Mouse (Mus musculus): ENCODE results near the gene Zfp652.

The Zfp652 gene

GRCm38 (mm10) chr11:95768244-95768643 is 55.8 kb downstream of the Zfp652 start:
- DNase-seq (ENCODE audit: low spot score), result no peak

- DNase-seq (ENCODE audit: low spot score), result no peak
Observed at GRCm38 (mm10) chr11:95769208-95769607, 56.7 kb downstream of the Zfp652 start.

- DNase-seq (ENCODE audit: low spot score), result no peak
Observed at GRCm38 (mm10) chr11:95770720-95771364, 58.4 kb downstream of the Zfp652 start.

GRCm38 (mm10) chr11:95771665-95772064 is 59.2 kb downstream of the Zfp652 start:
- DNase-seq (ENCODE audit: low spot score), result no peak

- no peak for DNase-seq (ENCODE audit: low spot score)
Observed at GRCm38 (mm10) chr11:95773264-95773663, 60.8 kb downstream of the Zfp652 start.

GRCm38 (mm10) chr11:95777323-95778297 is 65.1 kb downstream of the Zfp652 start:
- peak; percentile 74 for DNase-seq (ENCODE audit: low spot score)

- no peak for DNase-seq (ENCODE audit: low spot score)
Observed at GRCm38 (mm10) chr11:95778831-95779251, 66.4 kb downstream of the Zfp652 start.

- DNase-seq (ENCODE audit: low spot score), result no peak
Observed at GRCm38 (mm10) chr11:95779366-95779765, 66.9 kb downstream of the Zfp652 start.

GRCm38 (mm10) chr11:95780480-95780879 is 68.0 kb downstream of the Zfp652 start:
- no peak for DNase-seq (ENCODE audit: low spot score)

GRCm38 (mm10) chr11:95781557-95781956 is 69.1 kb downstream of the Zfp652 start:
- no peak for DNase-seq (ENCODE audit: low spot score)

- no peak for DNase-seq (ENCODE audit: low spot score)
Observed at GRCm38 (mm10) chr11:95783457-95783856, 71.0 kb downstream of the Zfp652 start.

- no peak for DNase-seq (ENCODE audit: low spot score)
Observed at GRCm38 (mm10) chr11:95783958-95784357, 71.5 kb downstream of the Zfp652 start.

GRCm38 (mm10) chr11:95785675-95786074 is 73.2 kb downstream of the Zfp652 start:
- no peak for DNase-seq (ENCODE audit: low spot score)

- DNase-seq (ENCODE audit: low spot score), result no peak
Observed at GRCm38 (mm10) chr11:95786511-95786910, 74.0 kb downstream of the Zfp652 start.

- no peak for DNase-seq (ENCODE audit: low spot score)
Observed at GRCm38 (mm10) chr11:95789451-95789891, 77.0 kb downstream of the Zfp652 start.

GRCm38 (mm10) chr11:95791787-95792186 is 79.3 kb downstream of the Zfp652 start:
- DNase-seq (ENCODE audit: low spot score), result no peak

GRCm38 (mm10) chr11:95792950-95793509 is 80.6 kb downstream of the Zfp652 start:
- DNase-seq (ENCODE audit: low spot score), result no peak

GRCm38 (mm10) chr11:95794201-95794600 is 81.7 kb downstream of the Zfp652 start:
- DNase-seq (ENCODE audit: low spot score), result no peak

- no peak for DNase-seq (ENCODE audit: low spot score)
Observed at GRCm38 (mm10) chr11:95795582-95795981, 83.1 kb downstream of the Zfp652 start.

GRCm38 (mm10) chr11:95805010-95805409 is 92.5 kb downstream of the Zfp652 start:
- DNase-seq (ENCODE audit: low spot score), result no peak

- no peak for DNase-seq (ENCODE audit: low spot score)
Observed at GRCm38 (mm10) chr11:95805527-95805926, 93.1 kb downstream of the Zfp652 start.

GRCm38 (mm10) chr11:95807884-95808283 is 95.4 kb downstream of the Zfp652 start:
- no peak for DNase-seq (ENCODE audit: low spot score)

Data from urinary bladder, postnatal 14 days (tissue).